Mouse (Mus musculus) adrenal gland, postnatal 0 days (tissue): ENCODE results near the gene Krtap5-2. TPM values are rescaled to one million over a fixed set of nuclear protein-coding genes. Genes with fewer than 3 reads are reported as not detected.

Experiments used
- polyA plus RNA-seq: library from polyadenylated mRNA; unstranded; fragments of >200 nt; fragmentation: Nextera tagmentation; extraction: Ambion mirVana; gene quantifications from 2 replicates; pipeline ENCODE4 v1.2.1, GENCODE M21; 2015

Gene Krtap5-2
- not detected in 2 replicates for polyA plus RNA-seq

DNA sequence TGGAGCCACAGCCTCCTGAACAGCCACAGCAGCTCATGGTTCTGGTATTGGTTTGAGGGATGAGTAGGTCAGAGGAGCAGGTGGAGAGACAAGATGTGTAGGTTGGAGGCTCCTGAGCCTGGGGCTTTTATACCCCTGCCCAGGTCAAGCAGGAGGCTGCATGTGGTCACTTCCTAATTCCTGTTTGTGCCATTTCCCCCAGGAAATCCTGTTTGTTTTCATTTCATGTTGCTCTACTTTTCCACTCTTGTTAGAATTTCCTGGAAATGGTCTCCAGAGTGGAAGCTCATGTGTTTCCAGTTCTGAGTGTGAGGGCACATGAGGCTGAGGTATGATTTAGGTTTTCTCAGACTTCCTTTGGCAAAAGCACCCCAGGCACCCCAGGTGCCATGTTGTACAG lies at the start of gene Krtap5-2:
TSS of gene Krtap5-2 (minus strand) at position 101 of the 400 bp plus-strand sequence.

DNA sequence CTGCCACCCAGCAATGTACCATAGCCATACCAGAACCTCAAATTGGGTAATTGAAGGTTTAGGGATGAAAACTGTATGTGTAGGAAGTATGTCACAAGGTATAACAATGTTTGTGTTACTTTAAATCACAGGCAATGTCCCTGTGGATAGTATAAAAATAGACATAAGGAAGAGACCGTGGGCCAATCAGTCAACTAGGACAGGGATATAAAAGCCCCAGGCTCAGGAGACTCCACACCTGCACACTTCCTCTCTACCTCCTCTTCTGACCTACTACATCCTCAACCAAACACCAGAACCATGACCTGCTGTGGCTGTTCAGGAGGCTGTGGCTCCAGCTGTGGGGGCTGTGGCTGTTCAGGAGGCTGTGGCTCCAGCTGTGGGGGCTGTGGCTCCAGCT lies 35.8 kb upstream of the Krtap5-2 start, which contains the start of gene Gm7579:
TSS of gene Gm7579 (plus strand) at position 301 of the 400 bp plus-strand sequence.

DNA sequence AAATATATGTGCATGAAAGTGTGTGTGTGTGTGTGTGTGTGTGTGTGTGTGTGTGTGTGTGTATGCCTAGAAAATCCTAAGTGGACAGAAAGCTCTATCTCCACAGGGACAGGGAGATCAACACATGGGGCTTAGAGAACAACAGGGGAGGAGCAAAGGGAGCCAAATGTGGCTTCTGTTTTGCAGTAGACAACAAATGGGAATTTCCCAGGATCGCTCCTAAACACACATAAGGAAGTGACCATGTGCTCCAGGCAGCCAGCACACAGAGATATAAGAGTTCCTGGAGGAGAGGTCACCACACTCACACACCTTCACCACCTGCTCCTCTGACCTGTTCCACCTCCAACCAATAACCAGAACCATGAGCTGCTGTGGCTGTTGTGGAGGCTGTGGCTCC lies 25.3 kb upstream of the Krtap5-2 start, which contains the start of gene Krtap5-3:
TSS of gene Krtap5-3 (plus strand) at position 301 of the 400 bp plus-strand sequence.

DNA sequence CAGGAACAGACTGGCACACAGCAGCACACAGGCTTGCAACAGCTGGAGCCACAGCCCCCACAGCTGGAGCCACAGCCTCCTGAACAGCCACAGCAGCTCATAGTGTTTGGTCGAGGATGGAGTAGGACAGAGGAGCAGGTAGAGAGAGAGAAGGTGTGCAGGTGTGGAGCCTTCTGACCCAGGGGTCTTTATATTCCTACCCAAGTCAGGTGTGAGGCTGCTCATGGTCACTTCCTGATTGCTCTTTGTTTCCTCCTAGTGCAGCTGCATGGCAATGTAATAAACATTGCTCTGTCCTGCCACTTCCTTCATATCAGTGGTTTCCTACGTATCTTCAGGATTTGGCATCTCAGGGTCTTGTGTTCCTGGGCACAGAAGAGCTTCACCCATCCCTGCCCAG lies 14.5 kb upstream of the Krtap5-2 start, which contains the start of gene Gm10153:
TSS of gene Gm10153 (minus strand) at position 101 of the 400 bp plus-strand sequence.

DNA sequence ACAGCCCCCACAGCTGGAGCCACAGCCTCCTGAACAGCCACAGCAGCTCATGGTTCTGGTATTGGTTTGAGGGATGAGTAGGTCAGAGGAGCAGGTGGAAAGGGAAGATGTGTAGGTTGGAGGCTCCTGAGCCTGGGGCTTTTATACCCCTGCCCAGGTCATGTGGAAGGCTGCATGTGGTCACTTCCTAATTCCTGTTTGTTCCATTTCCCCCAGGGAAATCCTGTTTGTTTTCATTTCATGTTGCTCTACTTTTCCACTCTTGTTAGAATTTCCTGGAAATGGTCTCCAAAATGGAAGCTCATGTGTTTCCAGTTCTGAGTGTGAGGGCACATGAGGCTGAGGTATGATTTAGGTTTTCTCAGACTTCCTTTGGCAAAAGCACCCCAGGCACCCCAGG lies 10.2 kb downstream of the Krtap5-2 start, which contains the start of gene Gm4553:
TSS of gene Gm4553 (minus strand) at position 101 of the 400 bp plus-strand sequence.

DNA sequence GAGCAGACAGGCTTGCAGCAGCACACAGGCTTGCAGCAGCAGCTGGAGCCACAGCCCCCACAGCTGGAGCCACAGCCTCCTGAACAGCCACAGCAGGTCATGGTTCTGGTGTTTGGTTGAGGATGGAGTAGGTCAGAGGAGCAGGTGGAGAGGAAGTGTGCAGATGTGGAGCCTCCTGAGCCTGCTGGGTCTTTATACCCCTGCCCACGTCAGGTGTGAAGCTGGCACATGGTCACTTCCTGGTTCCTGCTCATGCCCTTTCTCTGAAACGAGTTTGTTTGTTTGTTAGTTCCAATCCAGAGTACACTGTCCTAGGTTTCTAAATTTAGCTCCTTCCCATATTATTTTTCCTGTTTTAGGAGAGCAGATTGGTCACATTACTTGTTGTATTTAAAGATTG lies 18.8 kb downstream of the Krtap5-2 start, which contains the start of gene Gm29735:
TSS of gene Gm29735 (minus strand) at position 101 of the 400 bp plus-strand sequence.

DNA sequence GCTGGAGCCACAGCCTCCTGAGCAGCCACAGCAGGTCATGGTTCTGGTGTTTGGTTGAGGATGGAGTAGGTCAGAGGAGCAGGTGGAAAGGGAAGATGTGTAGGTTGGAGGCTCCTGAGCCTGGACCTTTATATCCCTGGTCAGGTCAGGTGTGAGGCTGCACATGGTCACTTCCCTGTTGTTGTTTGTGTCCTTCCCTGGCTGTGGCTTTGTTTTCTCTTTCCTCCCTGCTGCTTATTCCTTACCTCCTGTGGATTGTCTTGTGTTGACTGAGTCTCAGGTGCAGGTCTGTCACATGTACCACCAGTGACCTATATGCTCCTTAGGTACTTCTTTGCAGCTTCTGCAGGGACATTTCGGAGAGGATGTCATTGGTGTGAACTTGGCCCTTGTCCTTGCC lies 31.3 kb downstream of the Krtap5-2 start, which contains the start of gene Gm45337:
TSS of gene Gm45337 (minus strand) at position 101 of the 400 bp plus-strand sequence.

DNA sequence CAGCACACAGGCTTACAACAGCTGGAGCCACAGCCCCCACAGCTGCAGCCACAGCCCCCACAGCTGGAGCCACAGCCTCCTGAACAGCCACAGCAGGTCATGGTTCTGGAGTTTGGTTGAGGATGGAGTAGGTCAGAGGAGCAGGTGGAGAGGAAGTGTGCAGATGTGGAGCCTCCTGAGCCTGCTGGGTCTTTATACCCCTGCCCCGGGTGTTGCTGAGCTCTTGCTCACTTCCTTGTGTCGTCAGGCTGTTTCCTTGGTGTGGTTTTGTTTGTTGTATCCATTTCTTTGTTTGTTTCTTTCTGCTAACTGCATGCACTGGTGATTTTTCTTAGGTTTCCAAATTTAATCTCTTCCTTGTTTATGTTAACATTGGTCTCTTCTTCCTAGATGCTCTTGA lies 39.9 kb downstream of the Krtap5-2 start, which contains the start of gene Gm39115:
TSS of gene Gm39115 (minus strand) at position 101 of the 400 bp plus-strand sequence.

Other genes with a start within 250 kb of the Krtap5-2 start
- gene Brsk2, start 226.3 kb downstream of the Krtap5-2 start, polyA plus RNA-seq: 0.88 and 2.3 TPM in 2 replicates
- 70.3 and 97.4 TPM in 2 replicates for gene Mob2, start 114.9 kb downstream of the Krtap5-2 start, polyA plus RNA-seq
- 10.1 and 15.8 TPM in 2 replicates for gene Dusp8, start 80.2 kb downstream of the Krtap5-2 start, polyA plus RNA-seq
- not detected in 2 replicates for gene Gm45618, start 55.3 kb downstream of the Krtap5-2 start, polyA plus RNA-seq
- gene Gm39115, start 40.0 kb downstream of the Krtap5-2 start, polyA plus RNA-seq: not detected in 2 replicates
- not detected in 2 replicates for gene Gm45337, start 31.4 kb downstream of the Krtap5-2 start, polyA plus RNA-seq
- not detected in 2 replicates for gene Gm29735, start 18.9 kb downstream of the Krtap5-2 start, polyA plus RNA-seq
- gene Gm4553, start 10.3 kb downstream of the Krtap5-2 start, polyA plus RNA-seq: not detected in 2 replicates
- not detected in 2 replicates for gene Gm10153, start 14.4 kb upstream of the Krtap5-2 start, polyA plus RNA-seq
- gene Krtap5-3, start 25.4 kb upstream of the Krtap5-2 start, polyA plus RNA-seq: not detected in 2 replicates
- not detected in 2 replicates for gene Gm7579, start 35.9 kb upstream of the Krtap5-2 start, polyA plus RNA-seq
- not detected in 2 replicates for gene Krtap5-5, start 54.0 kb upstream of the Krtap5-2 start, polyA plus RNA-seq
- not detected in 2 replicates for gene Gm40460, start 65.1 kb upstream of the Krtap5-2 start, polyA plus RNA-seq
- not detected in 2 replicates for gene Gm2431, start 82.3 kb upstream of the Krtap5-2 start, polyA plus RNA-seq
- gene Gm4559, start 98.4 kb upstream of the Krtap5-2 start, polyA plus RNA-seq: not detected in 2 replicates
- not detected in 2 replicates for gene Krtap5-1, start 121.1 kb upstream of the Krtap5-2 start, polyA plus RNA-seq
- gene Krtap5-4, start 127.5 kb upstream of the Krtap5-2 start, polyA plus RNA-seq: not detected in 2 replicates
- 8.8 and 9.5 TPM in 2 replicates for gene Ifitm10, start 197.7 kb upstream of the Krtap5-2 start, polyA plus RNA-seq
- gene Gm49369, start 206.7 kb upstream of the Krtap5-2 start, polyA plus RNA-seq: 2.9 TPM in 1 of 2 replicates, not detected in the other
- gene Ctsd, start 212.0 kb upstream of the Krtap5-2 start, polyA plus RNA-seq: 448 and 665 TPM in 2 replicates